Mouse (Mus musculus) neural tube, embryonic 13.5 days (tissue): ENCODE measurements around the gene Stag1. TPM values are rescaled to one million over a fixed set of nuclear protein-coding genes. Genes with fewer than 3 reads are reported as not detected.

Source experiments
- ATAC-seq: fragments of 200-750 bp; cut with Nextera tagmentation; 2 replicates; pipeline ENCODE4 v1.8.0; 2017; ENCODE audit warnings: low read depth, mild to moderate bottlenecking, moderate TSS enrichment, moderate library complexity
- H3K27ac ChIP-seq: fragments of 300-500 bp; sonication (generic); replicated peaks from 2 replicates; pipeline ENCODE4 v1.5.1; 2015; ENCODE audit warnings: moderate library complexity, mild to moderate bottlenecking, inconsistent platforms
- H3K27me3 ChIP-seq: fragments of 300-500 bp; sonication (generic); 2 replicates; pipeline ENCODE4 v1.6.1; 2015; ENCODE audit warnings: mild to moderate bottlenecking, inconsistent platforms
- H3K36me3 ChIP-seq: fragments of 300-500 bp; sonication (generic); 2 replicates; pipeline ENCODE4 v1.6.1; 2015; ENCODE audit warnings: mild to moderate bottlenecking, inconsistent platforms
- H3K4me1 ChIP-seq: fragments of 300-500 bp; sonication (generic); replicated peaks from 2 replicates; pipeline ENCODE4 v1.6.1; 2015; ENCODE audit warnings: inconsistent platforms
- H3K4me2 ChIP-seq: fragments of 300-500 bp; sonication (generic); 2 replicates; pipeline ENCODE4 v1.6.1; 2015; ENCODE audit warnings: inconsistent platforms, mild to moderate bottlenecking, moderate library complexity
- H3K4me3 ChIP-seq: fragments of 300-500 bp; sonication (generic); 2 replicates; pipeline ENCODE4 v1.5.1; 2015; ENCODE audit warnings: mild to moderate bottlenecking, inconsistent platforms
- H3K9ac ChIP-seq: fragments of 300-500 bp; sonication (generic); 2 replicates; pipeline ENCODE4 v1.6.1; 2015; ENCODE audit warnings: moderate library complexity, mild to moderate bottlenecking, inconsistent platforms
- H3K9me3 ChIP-seq: fragments of 300-500 bp; sonication (generic); 2 replicates; pipeline ENCODE4 v1.6.1; 2016; ENCODE audit warnings: inconsistent platforms
- WGBS: fragments of 180-500 bp; shearing (Covaris S2); methylation state at CpG from one replicate; pipeline ENCODE4 v1.1.7; 2015; 5-methylcytosine and 5-hydroxymethylcytosine counted together
- polyA plus RNA-seq: library from polyadenylated mRNA; unstranded; fragments of >200 nt; fragmentation: Nextera tagmentation; extraction: Ambion mirVana; gene quantifications from 2 replicates; pipeline ENCODE4 v1.2.1, GENCODE M21; 2015

Stag1 gene
- polyA plus RNA-seq, result 36.3 and 38.1 TPM in 2 replicates

DNA sequence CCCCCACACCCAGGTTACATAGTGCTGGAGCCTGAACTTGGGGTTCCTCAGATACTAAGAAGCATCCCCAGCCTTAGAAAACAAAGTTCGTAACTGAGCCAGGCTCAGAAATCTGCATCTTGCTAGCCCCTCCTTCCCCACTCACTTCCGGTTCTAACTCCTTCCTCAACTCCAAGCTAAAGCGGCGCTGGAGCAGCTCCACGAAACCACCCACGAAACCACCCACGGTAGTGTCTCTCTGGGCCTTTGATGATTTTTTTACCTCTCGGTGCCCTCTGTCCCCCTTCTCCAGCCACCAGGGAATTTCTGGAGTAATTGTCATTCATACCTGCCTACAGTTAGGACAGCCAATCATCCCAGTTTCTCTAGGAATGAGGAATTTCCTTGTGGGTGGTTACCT is at the start of gene Stag1:
Stag1 (plus strand) TSS at position 253 of the 400 bp plus-strand sequence.
- no peaks in the 10 kb centered on the region for H3K9me3 ChIP-seq
- H3K4me3 ChIP-seq, result no peak within 1 kb of the TSS
- H3K4me1 ChIP-seq, result peaks cover 10% of the 10 kb centered on the region; the same call in 1 of the 2 replicates
- no peaks in the 10 kb centered on the region for H3K36me3 ChIP-seq
- WGBS, result 94% methylated on average over 8 of the region's 8 CpGs
- no peaks in the 10 kb centered on the region for H3K27me3 ChIP-seq
- no peak within 1 kb of the TSS for H3K4me2 ChIP-seq
- H3K9ac ChIP-seq, result no peak within 1 kb of the TSS
- no peak for ATAC-seq
- H3K27ac ChIP-seq, result no peak within 1 kb of the TSS

GRCm38 (mm10) chr9:100548313-100548712 is 49.3 kb upstream of the Stag1 start:
- Histone ChIP-seq H3K9ac (no peak overlapping the region), H3K4me3 (no peak overlapping the region), H3K4me1 (peaks cover 25% of the 10 kb centered on the region), H3K4me2 (no peak overlapping the region), H3K36me3 (peaks cover 36% of the 10 kb centered on the region), H3K27me3 (no peaks in the 10 kb centered on the region), H3K9me3 (peaks cover 13% of the 10 kb centered on the region; the same call in 1 of the 2 replicates), H3K27ac (no peak overlapping the region)
- no peak for ATAC-seq
- WGBS, result 94% methylated on average over 2 of the region's 2 CpGs

- Histone ChIP-seq H3K4me1 (no peaks in the 10 kb centered on the region), H3K27me3 (no peaks in the 10 kb centered on the region), H3K36me3 (peaks cover 16% of the 10 kb centered on the region), H3K27ac (no peak overlapping the region), H3K9ac (no peak overlapping the region), H3K9me3 (peaks cover 4% of the 10 kb centered on the region; the same call in 1 of the 2 replicates), H3K4me3 (no peak overlapping the region), H3K4me2 (no peak overlapping the region)
- WGBS, result 80% methylated on average over 5 of the region's 5 CpGs
- no peak for ATAC-seq
These were observed 41.9 kb upstream of the Stag1 start for GRCm38 (mm10) chr9:100555686-100556085.

DNA sequence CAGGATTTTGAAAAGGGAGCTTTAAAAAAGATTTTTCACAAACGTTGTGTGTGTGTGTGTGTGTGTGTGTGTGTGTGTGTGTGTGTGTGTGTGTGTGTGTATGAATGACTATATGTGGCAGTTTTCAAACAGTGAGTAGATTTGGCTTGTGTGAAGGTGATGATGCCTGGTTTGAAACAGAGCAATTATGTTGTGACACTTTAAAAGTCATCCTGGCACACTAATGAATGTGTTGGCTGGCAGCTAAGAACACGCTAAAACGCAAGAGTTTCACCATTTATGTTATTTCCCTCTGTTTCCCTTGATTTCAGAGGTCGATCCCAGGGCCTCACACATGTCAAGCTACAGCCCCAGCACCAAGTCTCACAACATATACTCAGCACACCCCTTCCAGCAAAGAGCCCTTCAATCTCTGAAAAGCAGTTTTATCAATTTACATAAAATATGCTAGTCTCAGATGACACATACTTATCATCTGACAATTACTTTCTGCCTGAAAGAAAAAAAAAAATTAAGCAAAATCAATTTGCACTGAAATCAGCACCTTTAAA is 39.5 kb upstream of the Stag1 start:
- H3K9ac ChIP-seq, result no peak overlapping the region
- no peaks in the 10 kb centered on the region for H3K4me1 ChIP-seq
- H3K9me3 ChIP-seq, result no peaks in the 10 kb centered on the region
- H3K4me2 ChIP-seq, result no peak overlapping the region
- H3K27ac ChIP-seq, result no peak overlapping the region
- WGBS, result 93% methylated on average over 4 of the region's 4 CpGs
- H3K4me3 ChIP-seq, result no peak overlapping the region
- no peak for ATAC-seq
- H3K36me3 ChIP-seq, result peaks cover 3% of the 10 kb centered on the region
- H3K27me3 ChIP-seq, result no peaks in the 10 kb centered on the region

DNA sequence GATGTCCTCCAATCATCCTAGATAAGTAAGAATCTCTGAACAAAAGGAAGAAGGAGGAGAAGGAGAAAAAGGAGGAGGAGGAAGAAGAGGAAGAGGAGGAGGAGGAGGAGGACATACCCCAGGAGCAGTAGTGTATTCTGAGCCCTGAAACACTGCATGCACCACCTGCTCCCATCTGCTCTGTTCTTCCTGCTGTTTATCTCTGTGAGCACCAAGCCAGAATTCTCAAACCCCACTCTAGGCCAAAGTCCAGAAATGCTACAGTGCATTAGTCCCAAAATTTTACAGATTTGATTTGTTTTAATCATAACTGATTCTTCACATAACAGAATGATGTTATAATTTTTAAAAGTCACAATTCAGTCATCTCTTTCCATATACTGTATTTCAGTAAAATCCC is 38.6 kb upstream of the Stag1 start:
- Histone ChIP-seq H3K27me3 (no peaks in the 10 kb centered on the region), H3K9ac (no peak overlapping the region), H3K9me3 (no peaks in the 10 kb centered on the region), H3K36me3 (no peaks in the 10 kb centered on the region), H3K4me1 (no peaks in the 10 kb centered on the region), H3K27ac (no peak overlapping the region), H3K4me3 (no peak overlapping the region), H3K4me2 (no peak overlapping the region)
- ATAC-seq, result no peak

- H3K27ac ChIP-seq, result no peak overlapping the region
These were observed 37.2 kb upstream of the Stag1 start for GRCm38 (mm10) chr9:100560251-100560890.

DNA sequence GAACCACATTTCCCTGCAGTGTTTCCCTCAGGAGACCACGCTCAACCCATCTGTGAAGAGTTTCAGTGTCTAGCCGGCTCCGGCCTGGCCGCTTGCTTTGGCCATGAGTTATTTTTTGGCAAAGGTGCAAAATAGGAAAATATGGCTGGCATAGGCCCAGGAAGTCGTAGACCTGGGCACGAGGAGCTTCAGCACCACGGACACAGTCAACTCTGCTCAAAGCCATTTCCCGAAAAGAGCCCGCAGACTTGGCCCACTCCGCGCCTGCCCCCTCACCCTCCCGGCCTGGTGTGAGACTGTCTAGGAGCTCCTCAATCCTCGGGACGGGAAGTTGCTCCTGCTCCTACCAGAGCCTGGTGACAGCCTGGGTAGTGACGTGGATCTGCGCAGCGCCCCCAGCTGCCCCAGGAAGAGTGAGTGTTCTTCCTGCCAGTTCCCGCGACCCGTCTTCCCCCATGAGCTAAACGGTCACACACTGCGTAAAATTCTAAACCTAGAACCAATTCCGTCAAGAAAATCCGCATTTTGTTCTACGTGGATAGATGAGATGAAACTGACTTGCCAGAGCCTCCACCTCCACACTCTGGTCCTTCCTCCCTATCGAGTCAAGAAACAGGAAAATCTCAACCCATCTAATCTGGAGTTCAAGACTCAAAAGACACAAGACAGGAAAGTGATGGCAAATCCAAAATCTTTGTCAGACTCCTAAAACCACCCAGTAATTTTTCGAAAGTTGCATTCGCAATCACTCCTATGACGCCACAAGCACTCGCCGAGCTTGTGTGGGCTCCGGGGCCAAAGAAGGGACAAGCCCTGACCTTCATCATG is 27.6 kb upstream of the Stag1 start:
- WGBS, result 10% methylated on average over 32 of the region's 32 CpGs
- peak overlapping the region; percentile 84 for H3K9ac ChIP-seq
- H3K9me3 ChIP-seq, result no peaks in the 10 kb centered on the region
- H3K4me1 ChIP-seq, result peaks cover 10% of the 10 kb centered on the region
- no peaks in the 10 kb centered on the region for H3K27me3 ChIP-seq
- no peaks in the 10 kb centered on the region for H3K36me3 ChIP-seq
- peak; percentile 47 for ATAC-seq
- peak overlapping the region; percentile 70 for H3K4me3 ChIP-seq
- peak overlapping the region; percentile 52; the same call in 1 of the 2 replicates for H3K27ac ChIP-seq
- H3K4me2 ChIP-seq, result peak overlapping the region; percentile 63

More at GRCm38 (mm10) chr9:100560251-100560890, 37.2 kb upstream of the Stag1 start:
- Histone ChIP-seq H3K27me3 (no peaks in the 10 kb centered on the region), H3K9me3 (no peaks in the 10 kb centered on the region), H3K4me3 (no peak overlapping the region), H3K4me2 (no peak overlapping the region), H3K4me1 (no peaks in the 10 kb centered on the region), H3K9ac (no peak overlapping the region), H3K36me3 (no peaks in the 10 kb centered on the region)
- WGBS, result 77% methylated on average over 10 of the region's 10 CpGs
- no peak for ATAC-seq

- Histone ChIP-seq H3K27me3 (no peaks in the 10 kb centered on the region), H3K27ac (peak within 1 kb of the TSS; percentile 52; the same call in 1 of the 2 replicates), H3K4me3 (peak within 1 kb of the TSS; percentile 70), H3K36me3 (no peaks in the 10 kb centered on the region), H3K4me2 (peak within 1 kb of the TSS; percentile 63), H3K9ac (peak within 1 kb of the TSS; percentile 84), H3K9me3 (no peaks in the 10 kb centered on the region), H3K4me1 (peaks cover 10% of the 10 kb centered on the region)
- peak; percentile 93 for ATAC-seq
- under 1% methylated on average over 55 of the region's 55 CpGs for WGBS
These were observed 26.9 kb upstream of the Stag1 start, which contains the start of gene Slc35g2 for GRCm38 (mm10) chr9:100570626-100571233. TSS of gene Slc35g2 (minus strand) at chr9:100571090.

GRCm38 (mm10) chr9:100571511-100571910 is 26.1 kb upstream of the Stag1 start:
- H3K4me2 ChIP-seq, result peak overlapping the region; percentile 63
- no peaks in the 10 kb centered on the region for H3K9me3 ChIP-seq
- H3K9ac ChIP-seq, result no peak overlapping the region
- no peak for ATAC-seq
- peaks cover 10% of the 10 kb centered on the region for H3K4me1 ChIP-seq
- no peaks in the 10 kb centered on the region for H3K36me3 ChIP-seq
- WGBS, result 81% methylated on average over 1 of the region's 1 CpGs
- no peak overlapping the region for H3K27ac ChIP-seq
- H3K27me3 ChIP-seq, result no peaks in the 10 kb centered on the region
- peak overlapping the region; percentile 70 for H3K4me3 ChIP-seq

- Histone ChIP-seq H3K4me3 (no peak overlapping the region), H3K4me2 (no peak overlapping the region), H3K9me3 (no peaks in the 10 kb centered on the region), H3K27me3 (no peaks in the 10 kb centered on the region), H3K36me3 (no peaks in the 10 kb centered on the region), H3K9ac (no peak overlapping the region), H3K27ac (no peak overlapping the region), H3K4me1 (peaks cover 10% of the 10 kb centered on the region)
- WGBS, result 61% methylated on average over 2 of the region's 2 CpGs
- no peak for ATAC-seq
These were observed 24.3 kb upstream of the Stag1 start for GRCm38 (mm10) chr9:100573300-100573699.

DNA sequence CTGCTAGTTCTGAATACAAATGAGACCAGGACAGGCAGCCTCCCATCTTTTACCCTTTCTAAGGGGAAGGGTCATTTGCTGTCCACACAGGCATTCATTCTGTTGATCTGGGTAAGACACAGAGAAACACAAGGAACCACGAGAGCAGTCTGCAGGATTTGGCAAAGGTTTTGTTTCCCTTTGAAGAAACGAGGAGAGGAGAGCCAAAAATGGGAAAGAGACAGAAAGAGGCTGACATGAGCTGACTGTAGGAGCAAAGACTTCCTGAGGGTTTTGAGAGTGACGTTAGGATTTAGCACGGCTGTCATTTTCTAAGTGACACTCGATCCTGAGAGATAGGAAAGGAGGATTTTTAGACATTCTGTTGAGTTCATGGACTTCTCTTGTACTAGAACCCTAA is 23.7 kb upstream of the Stag1 start:
- no peaks in the 10 kb centered on the region for H3K36me3 ChIP-seq
- 60% methylated on average over 5 of the region's 5 CpGs for WGBS

More for the DNA sequence above, 23.7 kb upstream of the Stag1 start:
- no peak for ATAC-seq
- H3K27ac ChIP-seq, result no peak overlapping the region
- H3K4me1 ChIP-seq, result peaks cover 10% of the 10 kb centered on the region
- no peaks in the 10 kb centered on the region for H3K9me3 ChIP-seq
- H3K4me2 ChIP-seq, result no peak overlapping the region
- no peak overlapping the region for H3K9ac ChIP-seq
- no peak overlapping the region for H3K4me3 ChIP-seq
- no peaks in the 10 kb centered on the region for H3K27me3 ChIP-seq
